Mouse (Mus musculus) G1E (cell line): ENCODE data around the gene Gpr18. TPM values are rescaled to one million over a fixed set of nuclear protein-coding genes. Genes with fewer than 3 reads are reported as not detected.

Experiments
- ATAC-seq: 2 replicates; pipeline ENCODE4 v1.8.0; 2016; ENCODE audit warnings: mild to moderate bottlenecking; ENCODE audit not compliant: insufficient number of reproducible peaks, poor library complexity, low FRiP score, severe bottlenecking; ENCODE audit errors: extremely low read depth
- DNase-seq: peaks from one replicate; pipeline ENCODE4 v3.0.0; 2012; ENCODE audit warnings: low spot score
- H3K27me3 ChIP-seq: 2 replicates; pipeline ENCODE4 v1.6.1; 2012; ENCODE audit warnings: mild to moderate bottlenecking, low read length, inconsistent platforms; ENCODE audit not compliant: insufficient read depth
- H3K36me3 ChIP-seq: replicated peaks from 2 replicates; pipeline ENCODE3; 2012; ENCODE audit warnings: mild to moderate bottlenecking, inconsistent platforms
- H3K4me1 ChIP-seq: 2 replicates; pipeline ENCODE4 v1.6.1; 2012; ENCODE audit warnings: low read depth, low read length, inconsistent platforms, mixed read lengths; ENCODE audit not compliant: insufficient read depth
- H3K4me3 ChIP-seq: 2 replicates; pipeline ENCODE4 v1.5.1; 2012; ENCODE audit warnings: low read depth, mild to moderate bottlenecking, inconsistent platforms, low read length, moderate library complexity, mixed read lengths
- H3K9me3 ChIP-seq: replicated peaks from 2 replicates; pipeline ENCODE4 v1.6.1; 2012; ENCODE audit warnings: inconsistent platforms
- CTCF ChIP-seq: IDR thresholded peaks from 2 replicates; pipeline ENCODE4 v1.5.1; 2012; ENCODE audit warnings: low read depth, low read length, inconsistent platforms, mixed read lengths
- GATA1 ChIP-seq: IDR thresholded peaks from 2 replicates; pipeline ENCODE4 v1.6.1; 2012; ENCODE audit warnings: borderline replicate concordance, low read length, inconsistent platforms, mixed read lengths
- GATA2 ChIP-seq: IDR thresholded peaks from 2 replicates; pipeline ENCODE4 v1.6.1; 2012; ENCODE audit warnings: low read depth, low read length, inconsistent platforms, borderline replicate concordance
- POLR2AphosphoS5 ChIP-seq: IDR thresholded peaks from 2 replicates; pipeline ENCODE4 v1.6.1; 2012; ENCODE audit warnings: low read depth, low read length, inconsistent platforms; ENCODE audit not compliant: insufficient replicate concordance
- TAL1 ChIP-seq: conservative IDR thresholded peaks from 2 replicates; pipeline ENCODE4 v1.6.1; 2012; ENCODE audit warnings: low read depth, low read length, inconsistent platforms, mixed read lengths
- polyA plus RNA-seq: library from polyadenylated mRNA; stranded (reverse); fragments of >175 nt; gene quantifications from 2 replicates; pipeline ENCODE4 v1.2.3, GENCODE M21; 2012
- total RNA-seq, 2 experiments: library from RNA; stranded (forward) in 1 of 2; stranded (reverse) in 1 of 2; fragments of 200-1000 nt in 1 of 2; fragments of >200 nt in 1 of 2; fragmentation: Nextera tagmentation in 1 of 2; gene quantifications; 2 replicates each; pipeline ENCODE4 v1.2.3; 2014 to 2017

Gpr18 gene
- total and polyA plus RNA-seq, 3 experiments: 0.27 TPM; not detected in 2

DNA sequence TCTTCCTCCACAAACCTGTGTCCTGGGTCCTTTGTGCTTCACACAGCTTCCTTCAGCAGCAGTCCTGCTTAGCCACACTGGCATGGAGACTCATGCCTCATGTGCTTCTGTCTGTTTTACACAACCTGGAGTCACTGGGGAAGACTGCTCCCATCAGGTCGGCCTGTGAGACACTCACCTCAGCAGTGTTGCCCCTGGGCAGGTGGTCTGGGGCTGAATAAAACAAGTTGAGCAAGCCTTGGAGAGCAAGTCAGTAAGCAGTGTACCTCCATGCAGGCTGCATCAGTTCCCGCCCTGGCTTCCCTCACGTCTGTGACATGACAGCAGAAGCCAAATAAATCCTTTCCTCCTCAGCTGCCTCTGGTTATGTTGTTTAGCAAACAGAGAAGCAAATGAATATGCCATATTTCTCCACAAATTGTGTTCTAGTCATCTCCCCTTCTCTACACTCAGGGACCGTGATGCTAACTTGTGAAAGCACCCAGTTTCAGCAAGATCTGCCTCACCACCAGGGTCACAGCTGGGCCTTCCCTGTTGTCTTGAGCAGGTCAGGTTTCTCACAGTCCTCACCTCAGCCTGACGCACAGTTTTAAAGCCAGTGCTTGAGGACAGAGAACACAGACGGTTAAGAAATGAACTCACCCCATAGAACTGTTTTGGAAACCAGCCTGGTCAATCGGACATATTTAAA is 18.5 kb upstream of the Gpr18 start:
- Histone ChIP-seq H3K4me1 (peaks cover 44% of the 10 kb centered on the region), H3K36me3 (peaks cover 62% of the 10 kb centered on the region), H3K9me3 (peaks cover 8% of the 10 kb centered on the region; the same call in 1 of the 2 replicates), H3K27me3 (no peaks in the 10 kb centered on the region), H3K4me3 (no peak overlapping the region)
- TF ChIP-seq CTCF (no peak), TAL1 (no peak), GATA2 (no peak), GATA1 (no peak), POLR2AphosphoS5 (no peak)
- no peak for ATAC-seq
- DNase-seq: no peak

DNA sequence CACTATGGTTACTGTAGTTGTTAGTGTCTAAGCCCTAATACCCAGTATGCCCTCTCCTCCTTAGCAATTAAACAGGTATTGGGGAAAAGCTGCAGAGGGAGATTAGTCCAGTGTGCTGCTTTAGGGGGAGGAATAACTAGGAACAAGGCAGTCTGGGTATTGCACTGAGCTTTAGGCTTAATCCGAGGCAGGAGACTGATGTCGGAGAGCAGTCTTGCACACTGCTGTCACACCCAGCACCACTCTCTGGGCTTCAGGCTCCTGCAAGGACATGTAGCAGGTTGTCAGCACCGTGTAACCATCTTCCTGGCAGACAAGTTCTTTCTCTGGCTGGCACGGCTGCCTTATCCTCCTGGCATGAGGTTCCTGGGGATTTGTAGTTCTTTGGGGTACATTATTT is 16.6 kb upstream of the Gpr18 start:
- DNase-seq (no peak), ATAC-seq (no peak)
- TF ChIP-seq GATA1 (no peak), POLR2AphosphoS5 (no peak), TAL1 (no peak), GATA2 (no peak), CTCF (no peak)
- H3K4me1 ChIP-seq: peaks cover 49% of the 10 kb centered on the region
- peaks cover 56% of the 10 kb centered on the region for H3K36me3 ChIP-seq
- H3K4me3 ChIP-seq: no peak overlapping the region
- peaks cover 8% of the 10 kb centered on the region; the same call in 1 of the 2 replicates for H3K9me3 ChIP-seq
- H3K27me3 ChIP-seq: no peaks in the 10 kb centered on the region

DNA sequence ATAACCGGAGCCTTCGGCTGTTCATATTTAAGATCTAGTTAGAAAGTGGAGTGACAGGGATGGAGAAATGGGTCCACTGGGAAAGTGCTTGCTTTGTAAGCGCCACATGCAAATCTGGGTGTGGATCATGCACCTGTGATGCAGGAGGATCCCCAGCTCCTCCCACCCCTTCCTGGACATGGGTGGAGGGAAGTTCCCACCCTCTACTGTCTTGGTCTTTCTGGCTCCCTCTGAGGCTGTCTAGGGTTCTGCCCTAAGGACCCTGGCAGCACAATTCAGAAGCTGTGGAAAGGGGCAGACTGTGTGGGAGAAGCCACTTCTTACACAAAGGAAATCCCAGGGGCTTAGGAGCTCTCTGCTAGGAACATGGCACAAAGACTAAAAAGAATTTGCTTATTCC is 16.0 kb upstream of the Gpr18 start:
- peaks cover 8% of the 10 kb centered on the region; the same call in 1 of the 2 replicates for H3K9me3 ChIP-seq
- TF ChIP-seq CTCF (no peak), GATA1 (no peak)
- ATAC-seq: no peak
- peaks cover 49% of the 10 kb centered on the region for H3K4me1 ChIP-seq
- H3K4me3 ChIP-seq: no peak overlapping the region
- H3K36me3 ChIP-seq: peaks cover 56% of the 10 kb centered on the region
- no peaks in the 10 kb centered on the region for H3K27me3 ChIP-seq
- no peak for DNase-seq

DNA sequence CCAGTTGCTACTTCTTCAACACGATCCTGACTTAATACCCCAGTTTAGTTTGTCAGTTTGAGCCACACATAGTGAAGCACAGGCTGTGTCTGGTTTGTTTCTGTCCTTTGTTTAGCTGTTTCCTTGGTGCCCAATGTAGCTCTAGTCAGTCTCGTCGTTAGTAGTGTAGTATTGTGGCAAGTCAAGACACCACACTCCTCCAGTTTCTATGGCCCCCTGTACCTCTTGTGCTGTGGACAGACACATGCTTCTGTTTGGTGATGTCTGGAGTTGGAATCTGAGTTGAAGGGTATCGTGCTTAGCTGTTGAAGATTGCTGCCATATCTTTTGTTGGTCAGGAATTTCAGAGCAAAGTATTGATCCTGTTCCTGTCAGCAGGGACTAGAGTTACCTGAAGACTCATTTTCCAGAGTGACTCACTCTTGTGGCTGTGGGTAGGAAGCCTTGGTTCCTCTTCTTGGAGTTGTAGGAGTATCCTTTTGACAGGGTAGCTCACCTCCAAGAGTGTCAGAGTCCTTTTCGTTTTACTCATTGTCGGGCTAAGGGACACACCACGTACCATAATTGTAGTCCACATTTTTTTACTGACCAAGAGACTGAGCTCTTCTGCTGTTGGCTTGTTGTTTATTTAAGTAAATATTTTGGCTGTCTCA is 15.3 kb upstream of the Gpr18 start:
- DNase-seq (no peak), ATAC-seq (no peak)
- Histone ChIP-seq H3K4me3 (no peak overlapping the region), H3K27me3 (no peaks in the 10 kb centered on the region), H3K4me1 (peaks cover 49% of the 10 kb centered on the region), H3K9me3 (peaks cover 8% of the 10 kb centered on the region; the same call in 1 of the 2 replicates), H3K36me3 (peaks cover 57% of the 10 kb centered on the region)
- TF ChIP-seq GATA1 (no peak), TAL1 (no peak), POLR2AphosphoS5 (no peak), CTCF (no peak), GATA2 (no peak)

DNA sequence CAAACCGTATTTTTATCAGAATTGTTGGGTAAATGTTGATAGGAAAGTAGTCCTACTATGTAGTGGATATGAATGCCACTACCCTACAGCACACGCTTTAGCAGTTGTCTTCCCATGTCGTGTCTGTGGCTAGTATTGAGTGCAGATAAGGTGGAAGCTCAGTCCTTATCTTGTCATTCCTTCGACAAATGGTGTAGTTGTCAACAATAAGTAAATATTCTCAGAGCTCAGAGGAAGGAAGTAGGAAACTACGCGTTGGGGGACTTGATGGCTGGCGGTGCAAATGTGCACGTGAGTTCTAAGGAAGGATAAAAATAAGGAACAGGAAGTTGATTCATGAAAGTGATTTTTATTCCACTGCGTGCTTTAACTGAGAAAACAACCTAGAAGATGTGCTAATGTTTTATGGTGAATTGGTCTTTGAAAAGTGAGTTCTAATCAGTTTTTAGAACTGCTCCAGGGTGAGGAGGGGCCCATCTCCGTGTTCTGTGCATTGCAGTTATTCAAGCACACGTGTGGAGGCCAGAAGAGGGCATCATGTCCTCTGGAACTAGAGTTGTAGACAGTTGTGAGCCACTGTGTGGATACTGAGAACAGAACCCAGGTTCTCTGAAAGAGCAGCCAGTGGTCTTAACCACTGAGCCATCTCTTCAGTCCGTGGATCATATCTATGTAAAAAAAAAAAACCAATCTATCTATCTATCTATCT is 13.8 kb upstream of the Gpr18 start:
- ATAC-seq (peak; percentile 89), DNase-seq (peak; percentile 73)
- Histone ChIP-seq H3K4me1 (peaks cover 47% of the 10 kb centered on the region), H3K4me3 (peak overlapping the region; percentile 10; the same call in 1 of the 2 replicates), H3K9me3 (no peaks in the 10 kb centered on the region), H3K27me3 (no peaks in the 10 kb centered on the region), H3K36me3 (peaks cover 60% of the 10 kb centered on the region)
- TF ChIP-seq TAL1 (peak; percentile 48; the same call in 1 of the 2 replicates), POLR2AphosphoS5 (no peak)

DNA sequence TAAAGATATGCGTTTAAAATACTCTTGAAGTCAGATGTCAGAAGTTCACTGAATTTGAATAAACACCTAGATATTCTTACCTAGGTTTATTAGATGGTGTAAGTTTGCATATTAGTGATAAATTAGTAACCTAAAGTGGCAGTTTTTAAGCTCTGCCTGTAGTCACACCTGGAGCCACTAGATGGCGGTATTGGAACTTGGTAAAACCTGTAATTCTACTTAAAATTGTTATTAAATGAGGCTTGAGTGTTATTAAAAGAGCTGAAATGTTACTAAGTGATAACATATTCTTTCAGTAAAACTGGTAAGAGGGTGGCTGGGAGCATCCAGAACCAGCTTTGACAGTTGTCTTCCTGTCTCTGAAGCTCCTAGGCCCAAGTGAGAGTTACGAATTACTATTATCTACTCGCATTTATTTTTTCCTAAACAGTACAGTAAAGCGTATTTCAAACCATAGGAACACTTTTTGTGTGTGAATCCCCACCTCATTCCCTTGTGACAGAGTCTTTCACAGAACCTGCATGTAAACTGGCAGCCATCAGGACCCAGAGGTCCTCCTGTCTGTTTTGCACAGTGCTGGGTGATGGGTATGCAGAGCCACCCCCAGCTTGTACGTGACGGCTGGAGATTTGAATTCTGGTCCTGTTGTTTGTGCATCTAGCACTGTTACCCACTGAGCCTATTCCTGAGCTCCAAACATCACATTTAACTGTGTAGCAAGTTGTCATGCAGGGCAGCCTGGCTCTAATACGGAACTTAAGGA is 13.0 kb upstream of the Gpr18 start:
- ATAC-seq: peak; percentile 30
- peak overlapping the region; percentile 50; the same call in 1 of the 2 replicates for H3K4me3 ChIP-seq
- H3K4me1 ChIP-seq: peaks cover 41% of the 10 kb centered on the region

More for the DNA sequence above, 13.0 kb upstream of the Gpr18 start:
- H3K27me3 ChIP-seq: no peaks in the 10 kb centered on the region
- no peak for TF ChIP-seq POLR2AphosphoS5
- TF ChIP-seq CTCF: peak; percentile 63
- DNase-seq: peak; percentile 35
- H3K36me3 ChIP-seq: peaks cover 60% of the 10 kb centered on the region
- H3K9me3 ChIP-seq: no peaks in the 10 kb centered on the region
